Mouse (Mus musculus) C2C12 (cell line): Measurements from ENCODE around the gene Bub3. TPM values are rescaled to one million over a fixed set of nuclear protein-coding genes. Genes with fewer than 3 reads are reported as not detected.

ENCODE experiments used
- H3K27me3 ChIP-seq: one replicate; pipeline ENCODE4 v1.6.1; 2011; ENCODE audit not compliant: control insufficient read depth, insufficient read depth, insufficient read length
- H3K36me3 ChIP-seq: one replicate; pipeline ENCODE4 v1.6.1; 2011; ENCODE audit not compliant: control insufficient read depth, insufficient read depth
- H3K4me3 ChIP-seq: one replicate; pipeline ENCODE4 v1.5.1; 2011; ENCODE audit warnings: mild to moderate bottlenecking, control low read depth; ENCODE audit not compliant: poor library complexity, insufficient read depth, severe bottlenecking
- H3K79me2 ChIP-seq: one replicate; pipeline ENCODE4 v1.6.1; 2011; ENCODE audit not compliant: control insufficient read depth, insufficient read depth
- H3K79me3 ChIP-seq: one replicate; pipeline ENCODE4 v1.6.1; 2011; ENCODE audit warnings: low read depth, control low read depth
- H3ac ChIP-seq: one replicate; pipeline ENCODE3; 2011; ENCODE audit warnings: low read depth; ENCODE audit not compliant: control insufficient read depth, insufficient read length
- CEBPB ChIP-seq: IDR thresholded peaks from one replicate; pipeline ENCODE4 v1.6.1; 2011; ENCODE audit warnings: low read depth, mild to moderate bottlenecking, control low read depth, moderate library complexity
- CTCF ChIP-seq: IDR thresholded peaks from one replicate; pipeline ENCODE4 v1.5.1; 2011; ENCODE audit not compliant: control insufficient read depth, insufficient read depth, insufficient read length
- FOSL1 ChIP-seq: IDR thresholded peaks from one replicate; pipeline ENCODE4 v1.8.0; 2011; ENCODE audit warnings: mild to moderate bottlenecking, low read length; ENCODE audit not compliant: poor library complexity, insufficient read depth, severe bottlenecking
- MAX ChIP-seq: IDR thresholded peaks from one replicate; pipeline ENCODE4 v1.6.1; 2011; ENCODE audit warnings: mild to moderate bottlenecking, control low read depth
- MYOD1 ChIP-seq: IDR thresholded peaks from one replicate; pipeline ENCODE4 v1.6.1; 2011; ENCODE audit warnings: low read depth; ENCODE audit not compliant: control insufficient read depth, insufficient read length
- MYOG ChIP-seq: IDR thresholded peaks from one replicate; pipeline ENCODE4 v1.6.1; 2011; ENCODE audit not compliant: control insufficient read depth, insufficient read length; ENCODE audit errors: extremely low read depth
- USF1 ChIP-seq: IDR thresholded peaks from one replicate; pipeline ENCODE4 v1.6.1; 2011; ENCODE audit warnings: low read depth, mild to moderate bottlenecking, control low read depth, moderate library complexity
- polyA plus RNA-seq: library from polyadenylated mRNA; unstranded; fragments of >200 nt; fragmentation: generic; extraction: Trizol; gene quantifications from one replicate; pipeline ENCODE4 v1.2.1, GENCODE M21; 2012; ENCODE audit warnings: missing spikeins

Gene Bub3
- polyA plus RNA-seq, 1 experiment, result 164 TPM

GRCm38 (mm10) chr7:131602106-131602505 is 42.1 kb downstream of the Bub3 start:
- Histone ChIP-seq H3ac (no peak overlapping the region), H3K36me3 (no peaks in the 10 kb centered on the region)
- no peak for TF ChIP-seq MAX
- no peak for TF ChIP-seq MYOG
- TF ChIP-seq CEBPB, result no peak
- no peak for TF ChIP-seq USF1
- no peak for TF ChIP-seq CTCF
- no peak for TF ChIP-seq MYOD1
- TF ChIP-seq FOSL1, result no peak

GRCm38 (mm10) chr7:131603186-131603585 is 43.2 kb downstream of the Bub3 start:
- H3K79me3 ChIP-seq, result no peaks in the 10 kb centered on the region
- no peaks in the 10 kb centered on the region for H3K36me3 ChIP-seq
- H3K27me3 ChIP-seq, result peaks cover 51% of the 10 kb centered on the region

More at GRCm38 (mm10) chr7:131602106-131602505, 42.1 kb downstream of the Bub3 start:
- peaks cover 57% of the 10 kb centered on the region for H3K27me3 ChIP-seq
- H3K79me2 ChIP-seq, result no peaks in the 10 kb centered on the region
- H3K79me3 ChIP-seq, result no peaks in the 10 kb centered on the region
- no peak overlapping the region for H3K4me3 ChIP-seq

GRCm38 (mm10) chr7:131604946-131605345 is 44.9 kb downstream of the Bub3 start:
- Histone ChIP-seq H3K36me3 (no peaks in the 10 kb centered on the region), H3ac (no peak overlapping the region), H3K79me2 (no peaks in the 10 kb centered on the region), H3K4me3 (no peak overlapping the region), H3K79me3 (no peaks in the 10 kb centered on the region), H3K27me3 (peaks cover 35% of the 10 kb centered on the region)
- TF ChIP-seq MYOD1, result no peak
- TF ChIP-seq CEBPB, result no peak
- no peak for TF ChIP-seq MYOG
- no peak for TF ChIP-seq FOSL1
- TF ChIP-seq MAX, result no peak
- no peak for TF ChIP-seq USF1
- TF ChIP-seq CTCF, result no peak

More at GRCm38 (mm10) chr7:131603186-131603585, 43.2 kb downstream of the Bub3 start:
- no peaks in the 10 kb centered on the region for H3K79me2 ChIP-seq
- H3ac ChIP-seq, result no peak overlapping the region
- H3K4me3 ChIP-seq, result no peak overlapping the region
- no peak for TF ChIP-seq MAX
- TF ChIP-seq CEBPB, result no peak
- TF ChIP-seq MYOG, result no peak
- no peak for TF ChIP-seq USF1
- no peak for TF ChIP-seq MYOD1
- TF ChIP-seq FOSL1, result no peak
- TF ChIP-seq CTCF, result no peak

GRCm38 (mm10) chr7:131605481-131605880 is 45.5 kb downstream of the Bub3 start:
- H3K79me2 ChIP-seq, result no peaks in the 10 kb centered on the region
- H3ac ChIP-seq, result no peak overlapping the region
- TF ChIP-seq MYOG (no peak), USF1 (no peak)
- H3K79me3 ChIP-seq, result no peaks in the 10 kb centered on the region
- no peak overlapping the region for H3K4me3 ChIP-seq
- H3K27me3 ChIP-seq, result peaks cover 31% of the 10 kb centered on the region
- H3K36me3 ChIP-seq, result no peaks in the 10 kb centered on the region

GRCm38 (mm10) chr7:131608049-131608448 is 48.0 kb downstream of the Bub3 start:
- no peaks in the 10 kb centered on the region for H3K36me3 ChIP-seq
- H3ac ChIP-seq, result no peak overlapping the region
- H3K27me3 ChIP-seq, result peaks cover 22% of the 10 kb centered on the region
- no peaks in the 10 kb centered on the region for H3K79me2 ChIP-seq
- TF ChIP-seq MAX (no peak), MYOD1 (no peak), CTCF (no peak), FOSL1 (no peak), MYOG (no peak), CEBPB (no peak), USF1 (no peak)
- H3K79me3 ChIP-seq, result no peaks in the 10 kb centered on the region
- H3K4me3 ChIP-seq, result no peak overlapping the region

GRCm38 (mm10) chr7:131609677-131610076 is 49.7 kb downstream of the Bub3 start:
- Histone ChIP-seq H3K36me3 (no peaks in the 10 kb centered on the region), H3K27me3 (peaks cover 16% of the 10 kb centered on the region), H3K79me3 (no peaks in the 10 kb centered on the region), H3ac (no peak overlapping the region), H3K4me3 (no peak overlapping the region), H3K79me2 (no peaks in the 10 kb centered on the region)
- TF ChIP-seq CEBPB (no peak), MAX (no peak), MYOG (no peak), USF1 (no peak), FOSL1 (no peak), CTCF (no peak), MYOD1 (no peak)

Other genes with a start within 250 kb of the Bub3 start
- gene Cuzd1, start 237.9 kb upstream of the Bub3 start, polyA plus RNA-seq, result not detected
- gene Fam24b, start 230.7 kb upstream of the Bub3 start, polyA plus RNA-seq, result 0.07 TPM
- not detected for gene Fam24a, start 226.4 kb upstream of the Bub3 start, polyA plus RNA-seq
- gene 2310057M21Rik, start 197.5 kb upstream of the Bub3 start, polyA plus RNA-seq, result 12.3 TPM
- gene Pstk, start 189.1 kb upstream of the Bub3 start, polyA plus RNA-seq, result 26.7 TPM
- 4.2 TPM for gene Ikzf5, start 149.7 kb upstream of the Bub3 start, polyA plus RNA-seq
- gene Acadsb, start 149.6 kb upstream of the Bub3 start, polyA plus RNA-seq, result 3.5 TPM
- 0.06 TPM for gene Hmx3, start 17.4 kb upstream of the Bub3 start, polyA plus RNA-seq
- gene Hmx2, start 11.4 kb upstream of the Bub3 start, polyA plus RNA-seq, result 2.2 TPM